In the genomic region with DNA sequence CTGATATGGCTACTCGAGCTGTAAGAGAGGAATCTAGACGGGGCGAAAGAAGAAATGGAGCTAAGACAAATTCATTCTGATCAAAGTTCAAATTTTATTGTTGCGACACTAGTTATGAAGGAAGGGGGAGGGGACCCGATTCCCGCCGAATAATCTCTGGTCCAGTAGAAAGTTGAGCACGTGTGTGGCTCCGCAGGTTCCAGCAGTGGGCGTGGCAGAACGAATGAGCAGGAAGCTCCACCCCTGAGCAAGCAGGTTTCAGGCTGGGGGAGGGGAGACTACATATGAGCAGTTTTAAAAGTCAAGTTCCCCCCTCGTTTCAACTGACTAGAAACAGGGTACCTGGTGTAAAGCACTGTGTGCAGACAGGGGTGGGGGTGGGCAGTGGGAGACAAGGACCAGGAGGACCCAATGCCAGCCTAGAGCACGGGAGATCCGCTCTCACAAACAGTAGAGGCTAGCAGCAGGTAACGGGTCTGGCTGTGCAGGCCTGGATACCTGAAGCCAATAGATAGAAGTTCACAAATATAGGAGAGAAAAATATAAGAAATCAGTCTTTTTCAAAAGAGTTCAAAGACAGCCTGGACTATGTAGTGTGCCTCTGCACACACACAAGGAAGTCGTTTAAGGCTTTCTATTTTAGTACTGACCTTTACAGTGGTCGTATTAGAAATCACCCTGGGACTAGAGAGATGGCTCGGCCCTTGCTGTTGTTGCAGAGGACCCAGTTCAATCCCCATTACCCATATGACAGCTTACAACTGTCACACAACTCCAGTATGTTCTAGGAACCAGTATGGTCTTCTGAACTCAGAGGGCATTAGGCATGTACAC, we compare ENCODE assay signal across 8 mouse cellular contexts. TPM values are rescaled to one million over a fixed set of nuclear protein-coding genes. Genes with fewer than 3 reads are reported as not detected.
DNase-seq lines count a peak whose midpoint lies in the region; ATAC-seq and TF ChIP-seq lines count a peak whose summit lies in the region.

No protein-coding gene starts in this region.

- peak; percentile 65; the same call in 1 of the 2 replicates for ATAC-seq in hindbrain, embryonic 15.5 days (ENCODE audit: low FRiP score, low read depth)
- ATAC-seq in liver, embryonic 12.5 days: peak; percentile 69
- peak; percentile 51; the same call in 1 of the 2 replicates for ATAC-seq in neural tube, embryonic 15.5 days (ENCODE audit: low FRiP score)

- DNase-seq in adrenal gland, postnatal 14 days: peak; percentile 48
- no peak for DNase-seq in adrenal gland, postnatal 10 days
- DNase-seq in brain, embryonic 14.5 days (ENCODE audit: low read depth): peak; percentile 30
- DNase-seq in layer of hippocampus, adult 8-10 months (ENCODE audit: low spot score in 2 of 2): no peak
- no peak for DNase-seq in cerebellum, postnatal 36 days

- 23% methylated on average over 18 of the region's 18 CpGs for WGBS in hindbrain, embryonic 15.5 days
- WGBS in liver, embryonic 12.5 days (ENCODE audit: insufficient replicate concordance): 10% methylated on average over 18 of the region's 18 CpGs
- 23% methylated on average over 18 of the region's 18 CpGs for WGBS in neural tube, embryonic 15.5 days

- H3K9me3 ChIP-seq in hindbrain, embryonic 15.5 days: no peaks in the 10 kb centered on the region
- H3K9me3 ChIP-seq in liver, embryonic 12.5 days (replicated peaks): no peaks in the 10 kb centered on the region
- H3K9me3 ChIP-seq in neural tube, embryonic 15.5 days (replicated peaks): no peaks in the 10 kb centered on the region

- no peak for TF ChIP-seq POLR2A in brain, embryonic 14.5 days (IDR thresholded peaks at IDR 0.05; ENCODE audit: borderline replicate concordance, extremely low read depth, insufficient read depth, insufficient read length, poor library complexity, severe bottlenecking)

- peak overlapping the region; percentile 20 for H3K4me3 ChIP-seq in hindbrain, embryonic 15.5 days
- peak overlapping the region; percentile 51 for H3K4me3 ChIP-seq in liver, embryonic 12.5 days
- peak overlapping the region; percentile 9; the same call in 1 of the 2 replicates for H3K4me3 ChIP-seq in neural tube, embryonic 15.5 days (replicated peaks)

- peaks cover 9% of the 10 kb centered on the region for H3K4me1 ChIP-seq in hindbrain, embryonic 15.5 days (replicated peaks)
- H3K4me1 ChIP-seq in liver, embryonic 12.5 days: peaks cover 24% of the 10 kb centered on the region
- peaks cover 7% of the 10 kb centered on the region for H3K4me1 ChIP-seq in neural tube, embryonic 15.5 days

- H3K27me3 ChIP-seq in hindbrain, embryonic 15.5 days: no peaks in the 10 kb centered on the region
- no peaks in the 10 kb centered on the region for H3K27me3 ChIP-seq in liver, embryonic 12.5 days (replicated peaks)
- H3K27me3 ChIP-seq in neural tube, embryonic 15.5 days (replicated peaks): no peaks in the 10 kb centered on the region

- peak overlapping the region; percentile 52 for H3K4me2 ChIP-seq in hindbrain, embryonic 15.5 days
- peak overlapping the region; percentile 78 for H3K4me2 ChIP-seq in liver, embryonic 12.5 days
- peak overlapping the region; percentile 51 for H3K4me2 ChIP-seq in neural tube, embryonic 15.5 days

- H3K36me3 ChIP-seq in hindbrain, embryonic 15.5 days: 0 out of 2 replicates have a peak, but pooled peaks cover 6% of the 10 kb centered on the region
- peaks cover 18% of the 10 kb centered on the region for H3K36me3 ChIP-seq in liver, embryonic 12.5 days
- H3K36me3 ChIP-seq in neural tube, embryonic 15.5 days: peaks cover 9% of the 10 kb centered on the region

- no peak overlapping the region for H3K9ac ChIP-seq in hindbrain, embryonic 15.5 days
- H3K9ac ChIP-seq in liver, embryonic 12.5 days: peak overlapping the region; percentile 71
- no peak overlapping the region for H3K9ac ChIP-seq in neural tube, embryonic 15.5 days (replicated peaks)

- H3K27ac ChIP-seq in hindbrain, embryonic 15.5 days (replicated peaks): no peak overlapping the region
- H3K27ac ChIP-seq in liver, embryonic 12.5 days: peak overlapping the region; percentile 63
- no peak overlapping the region for H3K27ac ChIP-seq in neural tube, embryonic 15.5 days (replicated peaks)

- no peak for TF ChIP-seq CTCF in brain, embryonic 14.5 days (IDR thresholded peaks at IDR 0.05; ENCODE audit: borderline replicate concordance, extremely low read depth, insufficient read depth, insufficient read length)

RNA-seq across cellular contexts. Expression of a gene that starts 15.6 kb away (rescaled TPM):
- 29.3 and 32.2 TPM in 2 replicates for total RNA-seq in adrenal gland, postnatal 14 days (2021)
- 10 to 100 TPM; 24.3 to 32.6 TPM for total RNA-seq in adrenal gland, postnatal 10 days (2021)
- polyA plus RNA-seq in brain, embryonic 14.5 days (2012; rRNA removed): 10.2 and 12.9 TPM in 2 replicates
- 9.9 and 10.5 TPM in 2 replicates for polyA plus RNA-seq in hindbrain, embryonic 15.5 days (2015; fragmentation: Nextera tagmentation; extraction: Ambion mirVana)
- 7.1 and 7.2 TPM in 2 replicates for polyA plus RNA-seq in liver, embryonic 12.5 days (2016; fragmentation: Nextera tagmentation; extraction: Ambion mirVana)
- polyA plus RNA-seq in neural tube, embryonic 15.5 days (2015; fragmentation: Nextera tagmentation; extraction: Ambion mirVana): 8.2 and 10.9 TPM in 2 replicates
- 10 to 100 TPM; 28.1 to 36.1 (median 32.4) TPM for total RNA-seq in layer of hippocampus, adult 8-10 months (2022)

RNA-seq across cellular contexts. Expression of a gene that starts 46.6 kb away (rescaled TPM):
- total RNA-seq in adrenal gland, postnatal 14 days (2021): 615 and 729 TPM in 2 replicates
- total RNA-seq in adrenal gland, postnatal 10 days (2021): 100 to 1,000 TPM; 698 to 749 TPM
- 438 and 493 TPM in 2 replicates for polyA plus RNA-seq in brain, embryonic 14.5 days (2012; rRNA removed)
- polyA plus RNA-seq in hindbrain, embryonic 15.5 days (2015; fragmentation: Nextera tagmentation; extraction: Ambion mirVana): 434 and 455 TPM in 2 replicates
- polyA plus RNA-seq in liver, embryonic 12.5 days (2016; fragmentation: Nextera tagmentation; extraction: Ambion mirVana): 388 and 395 TPM in 2 replicates
- polyA plus RNA-seq in neural tube, embryonic 15.5 days (2015; fragmentation: Nextera tagmentation; extraction: Ambion mirVana): 484 and 500 TPM in 2 replicates
- total RNA-seq in layer of hippocampus, adult 8-10 months (2022): 100 to 1,000 TPM; 310 to 454 (median 387) TPM

RNA-seq across cellular contexts. Expression of a gene that starts 46.6 kb away (rescaled TPM):
- total RNA-seq in adrenal gland, postnatal 14 days (2021): 359 and 361 TPM in 2 replicates
- 100 to 1,000 TPM; 379 to 450 TPM for total RNA-seq in adrenal gland, postnatal 10 days (2021)
- polyA plus RNA-seq in brain, embryonic 14.5 days (2012; rRNA removed): 87.9 and 93.3 TPM in 2 replicates
- polyA plus RNA-seq in hindbrain, embryonic 15.5 days (2015; fragmentation: Nextera tagmentation; extraction: Ambion mirVana): 138 and 142 TPM in 2 replicates
- polyA plus RNA-seq in liver, embryonic 12.5 days (2016; fragmentation: Nextera tagmentation; extraction: Ambion mirVana): 133 and 137 TPM in 2 replicates
- 160 and 161 TPM in 2 replicates for polyA plus RNA-seq in neural tube, embryonic 15.5 days (2015; fragmentation: Nextera tagmentation; extraction: Ambion mirVana)
- 100 to 1,000 TPM; 155 to 166 (median 160) TPM for total RNA-seq in layer of hippocampus, adult 8-10 months (2022)

Comparison
In these comparisons a context has a peak if more than half of its experiments do, and no peak if none do; other contexts are left out.
1. DNase-seq: peak in adrenal gland, postnatal 14 days (single experiment) and brain, embryonic 14.5 days (single experiment); none in adrenal gland, postnatal 10 days (single experiment), layer of hippocampus, adult 8-10 months (0 of 2) and cerebellum, postnatal 36 days (0 of 2).
2. Peak in every context shown above with its lines, with median percentiles within 50 percentile points of each other: ATAC-seq, H3K4me2 ChIP-seq and H3K4me3 ChIP-seq.